ENCODE assay signal across 16 mouse cellular contexts in genomic region chr13:56780746-56781469, GRCm38 (mm10). TPM values are rescaled to one million over a fixed set of nuclear protein-coding genes. Genes with fewer than 3 reads are reported as not detected.
DNase-seq lines count a peak whose midpoint lies in the region; ATAC-seq and TF ChIP-seq lines count a peak whose summit lies in the region.
"Had no signal": no experiment of that assay in that cellular context is flagged by ENCODE, and none has a peak within 500 bp of the region (broad histone marks: within the 10 kb centered on the region; RNA-seq: fewer than 3 reads in every experiment).

No protein-coding gene starts in this region.

- no peaks in the 10 kb centered on the region for H3K36me3 ChIP-seq in heart, embryonic 10.5 days
- H3K36me3 ChIP-seq in ES-E14 (ENCODE audit: control insufficient read depth, insufficient read depth, low read length, poor library complexity, severe bottlenecking), result no peaks in the 10 kb centered on the region
- H3K36me3 ChIP-seq in midbrain, embryonic 15.5 days (replicated peaks), result no peaks in the 10 kb centered on the region
- no peaks in the 10 kb centered on the region for H3K36me3 ChIP-seq in limb, embryonic 10.5 days
- H3K36me3 ChIP-seq: embryonic facial prominence, embryonic 12.5 days; kidney, embryonic 15.5 days had no signal

- H3K27me3 ChIP-seq in heart, embryonic 10.5 days (ENCODE audit: insufficient read depth, poor library complexity, severe bottlenecking), result peaks cover 5% of the 10 kb centered on the region; the same call in 1 of the 2 replicates
- H3K27me3 ChIP-seq in midbrain, embryonic 15.5 days (replicated peaks), result no peaks in the 10 kb centered on the region
- no peaks in the 10 kb centered on the region for H3K27me3 ChIP-seq in limb, embryonic 10.5 days (ENCODE audit: low read depth, poor library complexity, severe bottlenecking)
- H3K27me3 ChIP-seq: embryonic facial prominence, embryonic 12.5 days; kidney, embryonic 15.5 days; Patski had no signal

- peak; percentile 48; the same call in 1 of the 2 replicates for ATAC-seq in midbrain, embryonic 15.5 days (replicated peaks)
- ATAC-seq: Patski had no signal

- in situ Hi-C loops in ES-E14 (cut with MboI; ENCODE audit: low sequenced_read_pairs in 2 of 2, unreplicated experiment in 2 of 2), result no loop called here

- no peak overlapping the region for H3K4me2 ChIP-seq in midbrain, embryonic 15.5 days
- H3K4me2 ChIP-seq: embryonic facial prominence, embryonic 12.5 days; kidney, embryonic 15.5 days; liver, embryonic 11.5 days had no signal

- TF ChIP-seq CTCF in cortical plate, adult 2 months (IDR thresholded peaks at IDR 0.05; ENCODE audit: extremely low read depth, insufficient read depth, low read length), result no peak

- no peak for DNase-seq in heart, embryonic 10.5 days (ENCODE audit: low spot score)
- DNase-seq in heart, postnatal 10 days, result no peak
- peak; percentile 26 for DNase-seq in ES-E14 (ENCODE audit: low read depth, low spot score)
- DNase-seq in limb, embryonic 10.5 days (ENCODE audit: low spot score), result no peak
- no peak for DNase-seq in heart, adult 11 months
- DNase-seq: cerebellum, postnatal 14 days; heart, adult 2 months; layer of hippocampus, postnatal 36 days; thymus, postnatal 14 days had no signal

- no peak overlapping the region for H3K4me3 ChIP-seq in heart, embryonic 10.5 days
- no peak overlapping the region for H3K4me3 ChIP-seq in ES-E14 (ENCODE audit: insufficient read depth in 1 of 2, low read depth in 1 of 2, low read length in 2 of 2, poor library complexity in 1 of 2, severe bottlenecking in 1 of 2)
- H3K4me3 ChIP-seq in cortical plate, adult 2 months (ENCODE audit: insufficient read depth, low read length), result peak overlapping the region; percentile 5; the same call in 1 of the 2 replicates
- no peak overlapping the region for H3K4me3 ChIP-seq in midbrain, embryonic 15.5 days
- H3K4me3 ChIP-seq in limb, embryonic 10.5 days, result no peak overlapping the region
- H3K4me3 ChIP-seq: embryonic facial prominence, embryonic 12.5 days; heart, adult 2 months; kidney, embryonic 15.5 days had no signal

- H3K9me3 ChIP-seq in heart, embryonic 10.5 days, result no peaks in the 10 kb centered on the region
- no peaks in the 10 kb centered on the region for H3K9me3 ChIP-seq in ES-E14 (ENCODE audit: control insufficient read depth, insufficient read depth, low read depth, low read length)
- 0 out of 2 replicates have a peak, but pooled peaks cover 8% of the 10 kb centered on the region for H3K9me3 ChIP-seq in midbrain, embryonic 15.5 days
- H3K9me3 ChIP-seq in limb, embryonic 10.5 days (replicated peaks), result no peaks in the 10 kb centered on the region
- H3K9me3 ChIP-seq: embryonic facial prominence, embryonic 12.5 days had no signal

- H3K27ac ChIP-seq in heart, embryonic 10.5 days, result peak overlapping the region; percentile 78; the same call in 1 of the 2 replicates
- H3K27ac ChIP-seq in ES-E14 (ENCODE audit: insufficient read depth, low read depth, low read length, poor library complexity, severe bottlenecking), result no peak overlapping the region
- H3K27ac ChIP-seq in cortical plate, adult 2 months (ENCODE audit: insufficient read depth, low read length), result peak overlapping the region; percentile 66; the same call in 1 of the 2 replicates
- peak overlapping the region; percentile 69 for H3K27ac ChIP-seq in midbrain, embryonic 15.5 days
- no peak overlapping the region for H3K27ac ChIP-seq in limb, embryonic 10.5 days
- H3K27ac ChIP-seq: embryonic facial prominence, embryonic 12.5 days; heart, adult 2 months; kidney, embryonic 15.5 days had no signal

- no peak overlapping the region for H3K9ac ChIP-seq in ES-E14 (ENCODE audit: insufficient read depth, low read depth, low read length, poor library complexity, severe bottlenecking)
- no peak overlapping the region for H3K9ac ChIP-seq in midbrain, embryonic 15.5 days
- H3K9ac ChIP-seq: embryonic facial prominence, embryonic 12.5 days; kidney, embryonic 15.5 days had no signal

- 58% methylated on average over 13 of the region's 13 CpGs for WGBS in heart, embryonic 10.5 days
- WGBS in midbrain, embryonic 15.5 days, result 37% methylated on average over 13 of the region's 13 CpGs
- 73% methylated on average over 13 of the region's 13 CpGs for WGBS in limb, embryonic 10.5 days

- peaks cover 59% of the 10 kb centered on the region for H3K4me1 ChIP-seq in heart, embryonic 10.5 days
- H3K4me1 ChIP-seq in ES-E14 (ENCODE audit: control insufficient read depth in 2 of 2, insufficient read depth in 2 of 2, low read length in 2 of 2, poor library complexity in 1 of 2), result no peaks in the 10 kb centered on the region
- H3K4me1 ChIP-seq in cortical plate, adult 2 months (ENCODE audit: control insufficient read depth, insufficient read depth, low read length), result peaks cover 26% of the 10 kb centered on the region
- H3K4me1 ChIP-seq in midbrain, embryonic 15.5 days, result peaks cover 27% of the 10 kb centered on the region
- peaks cover 10% of the 10 kb centered on the region; the same call in 1 of the 2 replicates for H3K4me1 ChIP-seq in limb, embryonic 10.5 days
- H3K4me1 ChIP-seq: kidney, embryonic 15.5 days had no signal

- no peak for TF ChIP-seq POLR2A in cortical plate, adult 2 months (IDR thresholded peaks at IDR 0.05; ENCODE audit: extremely low read depth, insufficient read depth, low read length)

- intact Hi-C loops in heart, postnatal 10 days (cut with DNase I), result no loop called here

TF ChIP-seq in ES-E14, 5 proteins besides CTCF, POLR2A, EP300 and RAD21:
- no peak for TF ChIP-seq ZNF384 (IDR thresholded peaks at IDR 0.05; ENCODE audit: low read depth, low read length)
- no peak for TF ChIP-seq HCFC1 (IDR thresholded peaks at IDR 0.05; ENCODE audit: borderline replicate concordance, insufficient read depth, low read length)
- TF ChIP-seq CHD2 (IDR thresholded peaks at IDR 0.05; ENCODE audit: low read depth, low read length), result no peak
- TF ChIP-seq MAFK (IDR thresholded peaks at IDR 0.05; ENCODE audit: insufficient read depth, low read depth, low read length), result no peak
- no peak for TF ChIP-seq ZC3H11A (IDR thresholded peaks at IDR 0.05; ENCODE audit: borderline replicate concordance, low read depth, low read length)
TF ChIP-seq in ES-E14: peak in this region for 0.

RNA-seq across cellular contexts. Expression of gene Gm45623, which starts 27.3 kb away (rescaled TPM):
- polyA plus RNA-seq in heart, embryonic 10.5 days (2016; fragmentation: Nextera tagmentation; extraction: Ambion mirVana), result 0.49 and 0.67 TPM in 2 replicates
- total RNA-seq in heart, postnatal 10 days (2021), result under 1 TPM in 1 of 2 experiments, not detected in 1; 0.22 TPM
- total RNA-seq in ES-E14 (2012; rRNA removed), result not detected in 2 replicates
- 4.1 and 8.5 TPM in 2 replicates for polyA plus RNA-seq in cortical plate, adult 2 months (2012; rRNA removed)
- 2.7 and 3.1 TPM in 2 replicates for polyA plus RNA-seq in midbrain, embryonic 15.5 days (2015; fragmentation: Nextera tagmentation; extraction: Ambion mirVana)
- not detected in 2 replicates for polyA plus RNA-seq in limb, embryonic 10.5 days (2016; fragmentation: Nextera tagmentation; extraction: Ambion mirVana)
- total RNA-seq: heart, adult 2 months; hematopoietic stem cell, adult 5-6 weeks had no signal
- polyA plus RNA-seq: heart, adult 2 months; kidney, embryonic 15.5 days; liver, embryonic 11.5 days; Patski had no signal

Comparison
In these comparisons a context has a peak if more than half of its experiments do, and no peak if none do; other contexts are left out.
1. H3K27ac ChIP-seq: peak in heart, embryonic 10.5 days (single experiment), cortical plate, adult 2 months (single experiment) and midbrain, embryonic 15.5 days (single experiment); none in ES-E14 (single experiment) and limb, embryonic 10.5 days (single experiment).